Comparison of ENCODE assay signal across 12 mouse cellular contexts in genomic region chr4:120890754-120891440, GRCm38 (mm10). TPM values are rescaled to one million over a fixed set of nuclear protein-coding genes. Genes with fewer than 3 reads are reported as not detected.
DNase-seq lines count a peak whose midpoint lies in the region; ATAC-seq lines count a peak whose summit lies in the region.
"Had no signal": no experiment of that assay in that cellular context is flagged by ENCODE, and none has a peak within 500 bp of the region (broad histone marks: within the 10 kb centered on the region; RNA-seq: fewer than 3 reads in every experiment).

No protein-coding gene starts in this region.

- WGBS in neural tube, embryonic 11.5 days, result 64% methylated on average over 11 of the region's 11 CpGs
- WGBS in hindbrain, embryonic 16.5 days, result 56% methylated on average over 11 of the region's 11 CpGs

- ATAC-seq in neural tube, embryonic 11.5 days (ENCODE audit: insufficient read depth, low FRiP score, low TSS enrichment), result peak; percentile 38; the same call in 1 of the 2 replicates
- ATAC-seq in hindbrain, embryonic 16.5 days, result peak; percentile 35; the same call in 1 of the 2 replicates
- ATAC-seq: forebrain, embryonic 14.5 days had no signal

- H3K4me3 ChIP-seq in neural tube, embryonic 11.5 days (ENCODE audit: low read depth, low read length), result no peak overlapping the region
- no peak overlapping the region for H3K4me3 ChIP-seq in hindbrain, embryonic 16.5 days (ENCODE audit: low read length)
- H3K4me3 ChIP-seq: layer of hippocampus, adult 2 months had no signal

- no peaks in the 10 kb centered on the region for H3K36me3 ChIP-seq in neural tube, embryonic 11.5 days (ENCODE audit: control insufficient read depth, insufficient read depth, low read length)
- H3K36me3 ChIP-seq in hindbrain, embryonic 16.5 days (ENCODE audit: control insufficient read depth, insufficient read depth, low read length), result no peaks in the 10 kb centered on the region

- no peak overlapping the region for H3K27ac ChIP-seq in neural tube, embryonic 11.5 days (ENCODE audit: low read depth, low read length)
- H3K27ac ChIP-seq in hindbrain, embryonic 16.5 days (ENCODE audit: low read depth, low read length), result no peak overlapping the region
- H3K27ac ChIP-seq: layer of hippocampus, adult 2 months; macrophage had no signal

- no peak overlapping the region for H3K9ac ChIP-seq in neural tube, embryonic 11.5 days (ENCODE audit: low read length)
- H3K9ac ChIP-seq in hindbrain, embryonic 16.5 days (ENCODE audit: low read depth, low read length), result 0 out of 2 replicates have a peak overlapping the region, but pooled peaks have one; percentile 14

- 0 out of 2 replicates have a peak, but pooled peaks cover under 1% of the 10 kb centered on the region for H3K4me1 ChIP-seq in neural tube, embryonic 11.5 days (ENCODE audit: control insufficient read depth, insufficient read depth, low read length)
- no peaks in the 10 kb centered on the region; the same call in 1 of the 2 replicates for H3K4me1 ChIP-seq in hindbrain, embryonic 16.5 days (ENCODE audit: control insufficient read depth, insufficient read depth, low read depth, low read length)

- no peaks in the 10 kb centered on the region for H3K27me3 ChIP-seq in neural tube, embryonic 11.5 days (ENCODE audit: control insufficient read depth, insufficient read depth, low read length)
- H3K27me3 ChIP-seq in hindbrain, embryonic 16.5 days (replicated peaks; ENCODE audit: control insufficient read depth, insufficient read depth, low read length), result no peaks in the 10 kb centered on the region

- peak; percentile 50 for DNase-seq in neural tube, embryonic 11.5 days (ENCODE audit: low spot score)
- DNase-seq in neural tube, embryonic 10.5 days (ENCODE audit: extremely low spot score, low spot score), result no peak
- DNase-seq in cerebellum, postnatal 25 days, result peak; percentile 88 to 92
- DNase-seq in testis, postnatal 14 days (ENCODE audit: low spot score), result no peak
- DNase-seq in adrenal gland, postnatal 14 days, result no peak
- DNase-seq in gastrocnemius, postnatal 4 days (ENCODE audit: low spot score in 2 of 2), result no peak
- DNase-seq: liver had no signal

- H3K9me3 ChIP-seq in neural tube, embryonic 11.5 days (ENCODE audit: control insufficient read depth, low read length), result no peaks in the 10 kb centered on the region
- no peaks in the 10 kb centered on the region for H3K9me3 ChIP-seq in hindbrain, embryonic 16.5 days (ENCODE audit: control insufficient read depth, low read length)

- H3K4me2 ChIP-seq in neural tube, embryonic 11.5 days (ENCODE audit: low read depth), result no peak overlapping the region
- no peak overlapping the region for H3K4me2 ChIP-seq in hindbrain, embryonic 16.5 days (ENCODE audit: low read length)
- H3K4me2 ChIP-seq: heart, embryonic 11.5 days had no signal

RNA-seq across cellular contexts. Expression of gene Exo5, which starts 33.9 kb away (rescaled TPM):
- polyA plus RNA-seq in neural tube, embryonic 11.5 days (2014; fragmentation: Nextera tagmentation; extraction: Ambion mirVana), result 32.3 and 32.8 TPM in 2 replicates
- 28.0 and 29.8 TPM in 2 replicates for polyA plus RNA-seq in hindbrain, embryonic 16.5 days (2015; fragmentation: Nextera tagmentation; extraction: Ambion mirVana)
- total RNA-seq in adrenal gland, postnatal 14 days (2021), result 12.0 and 15.3 TPM in 2 replicates
- total RNA-seq in gastrocnemius, postnatal 4 days (2021), result 1 to 10 TPM; 7.4 to 7.9 TPM

RNA-seq across cellular contexts. Expression of gene Rims3, which starts 36.3 kb away (rescaled TPM):
- polyA plus RNA-seq in neural tube, embryonic 11.5 days (2014; fragmentation: Nextera tagmentation; extraction: Ambion mirVana), result 4.6 and 5.2 TPM in 2 replicates
- polyA plus RNA-seq in hindbrain, embryonic 16.5 days (2015; fragmentation: Nextera tagmentation; extraction: Ambion mirVana), result 24.0 and 28.6 TPM in 2 replicates
- total RNA-seq in adrenal gland, postnatal 14 days (2021), result 7.2 and 7.3 TPM in 2 replicates
- total RNA-seq in gastrocnemius, postnatal 4 days (2021), result under 1 TPM; 0.47 to 0.52 TPM

RNA-seq across cellular contexts. Expression of gene Nfyc, which starts 59.5 kb away (rescaled TPM):
- 119 and 126 TPM in 2 replicates for polyA plus RNA-seq in neural tube, embryonic 11.5 days (2014; fragmentation: Nextera tagmentation; extraction: Ambion mirVana)
- 75.8 and 86.0 TPM in 2 replicates for polyA plus RNA-seq in hindbrain, embryonic 16.5 days (2015; fragmentation: Nextera tagmentation; extraction: Ambion mirVana)
- 58.8 and 74.3 TPM in 2 replicates for total RNA-seq in adrenal gland, postnatal 14 days (2021)
- 10 to 100 TPM; 51.1 to 55.6 TPM for total RNA-seq in gastrocnemius, postnatal 4 days (2021)

Comparison
In these comparisons a context has a peak if more than half of its experiments do, and no peak if none do; other contexts are left out.
1. DNase-seq: peak in neural tube, embryonic 11.5 days (single experiment) and cerebellum, postnatal 25 days (2 of 2); none in neural tube, embryonic 10.5 days (single experiment), testis, postnatal 14 days (single experiment), adrenal gland, postnatal 14 days (single experiment) and gastrocnemius, postnatal 4 days (0 of 2).